Mouse (Mus musculus): ENCODE results near the gene Fkbp3.

- TF ChIP-seq POLR2A (IDR thresholded peaks at IDR 0.05; ENCODE audit: borderline replicate concordance, control insufficient read depth, low read depth, low read length) (no peak), CTCF (IDR thresholded peaks at IDR 0.05; ENCODE audit: control insufficient read depth, insufficient read depth, low read length) (no peak)
Measured at GRCm38 (mm10) chr12:65113925-65114324, 40.1 kb upstream of the Fkbp3 start.

All from bone marrow, adult 2 months (tissue).